Mouse (Mus musculus): Measurements from ENCODE around the gene Nudt4. TPM values are rescaled to one million over a fixed set of nuclear protein-coding genes. Genes with fewer than 3 reads are reported as not detected.

The Nudt4 gene
- polyA plus RNA-seq, 1 experiment from 2014 or later: 139 TPM

DNA sequence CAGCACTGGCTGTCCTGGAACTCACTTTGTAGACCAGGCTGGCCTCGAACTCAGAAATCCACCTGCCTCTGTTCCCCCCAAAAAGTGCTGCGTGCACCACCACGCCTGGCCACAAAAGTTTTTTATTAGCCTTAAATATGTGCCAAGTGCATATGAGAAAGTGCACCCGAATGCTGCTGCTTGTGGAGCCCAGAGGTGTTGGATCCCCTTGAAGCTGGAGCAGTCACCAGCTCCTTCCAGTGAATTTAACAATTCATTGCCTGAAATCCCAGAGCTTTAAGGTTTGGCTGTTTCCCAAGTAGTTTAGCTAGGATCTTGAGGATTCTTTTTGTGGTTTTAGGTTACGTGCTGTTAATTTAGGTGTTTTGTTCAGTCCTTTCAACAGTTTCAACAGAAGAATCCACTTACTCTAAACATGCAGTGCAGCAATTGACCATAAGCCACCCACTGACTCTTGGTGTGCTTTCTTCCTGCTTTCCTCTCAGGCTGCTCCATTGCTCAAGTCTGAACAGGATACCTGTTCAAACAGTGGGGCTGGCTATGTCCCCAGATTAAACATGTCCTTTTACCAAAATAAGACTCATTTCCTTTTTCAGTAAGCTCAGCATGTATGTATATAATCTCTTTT is 37.3 kb downstream of the Nudt4 start:
- 79% methylated on average over 5 of the region's 5 CpGs for WGBS
- Histone ChIP-seq H3K27me3 (ENCODE audit: control insufficient read depth, insufficient read depth, low read length) (no peaks in the 10 kb centered on the region), H3K36me3 (ENCODE audit: control insufficient read depth, insufficient read depth, low read length) (no peaks in the 10 kb centered on the region), H3K27ac (ENCODE audit: low read depth, low read length) (no peak overlapping the region), H3K4me2 (ENCODE audit: low read depth) (no peak overlapping the region), H3K4me1 (ENCODE audit: control insufficient read depth, insufficient read depth, low read length) (0 out of 2 replicates have a peak, but pooled peaks cover 2% of the 10 kb centered on the region), H3K9me3 (ENCODE audit: control insufficient read depth, low read length) (no peaks in the 10 kb centered on the region), H3K9ac (ENCODE audit: low read length) (no peak overlapping the region), H3K4me3 (ENCODE audit: low read depth, low read length) (no peak overlapping the region)
- ATAC-seq (ENCODE audit: insufficient read depth, low FRiP score, low TSS enrichment) (no peak), DNase-seq (ENCODE audit: low spot score) (no peak)

DNA sequence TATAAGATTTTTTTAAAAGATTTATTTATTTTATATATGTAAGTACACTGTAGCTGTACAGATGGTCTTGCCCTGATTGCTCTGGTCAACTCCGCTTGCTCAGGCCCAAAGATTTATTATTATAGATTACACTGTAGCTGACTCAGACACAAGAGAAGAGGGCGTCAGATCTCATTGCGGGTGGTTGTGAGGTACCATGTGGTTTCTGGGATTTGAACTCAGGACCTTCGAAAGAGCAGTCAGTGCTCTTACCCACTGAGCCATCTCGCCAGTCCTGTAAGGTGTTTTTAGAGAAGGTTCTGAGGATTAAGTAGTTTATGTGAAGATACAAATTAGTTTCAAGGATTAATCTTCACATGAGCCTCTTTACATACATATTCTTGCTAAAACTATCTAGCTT is 38.1 kb downstream of the Nudt4 start:
- H3K9ac ChIP-seq (ENCODE audit: low read length): no peak overlapping the region
- no peaks in the 10 kb centered on the region for H3K9me3 ChIP-seq (ENCODE audit: control insufficient read depth, low read length)
- H3K4me1 ChIP-seq (ENCODE audit: control insufficient read depth, insufficient read depth, low read length): 0 out of 2 replicates have a peak, but pooled peaks cover under 1% of the 10 kb centered on the region
- H3K27ac ChIP-seq (ENCODE audit: low read depth, low read length): no peak overlapping the region
- no peak overlapping the region for H3K4me3 ChIP-seq (ENCODE audit: low read depth, low read length)
- no peaks in the 10 kb centered on the region for H3K36me3 ChIP-seq (ENCODE audit: control insufficient read depth, insufficient read depth, low read length)
- no peaks in the 10 kb centered on the region for H3K27me3 ChIP-seq (ENCODE audit: control insufficient read depth, insufficient read depth, low read length)
- WGBS: 93% methylated on average over 5 of the region's 5 CpGs
- H3K4me2 ChIP-seq (ENCODE audit: low read depth): no peak overlapping the region
- DNase-seq (ENCODE audit: low spot score) (no peak), ATAC-seq (ENCODE audit: insufficient read depth, low FRiP score, low TSS enrichment) (no peak)

DNA sequence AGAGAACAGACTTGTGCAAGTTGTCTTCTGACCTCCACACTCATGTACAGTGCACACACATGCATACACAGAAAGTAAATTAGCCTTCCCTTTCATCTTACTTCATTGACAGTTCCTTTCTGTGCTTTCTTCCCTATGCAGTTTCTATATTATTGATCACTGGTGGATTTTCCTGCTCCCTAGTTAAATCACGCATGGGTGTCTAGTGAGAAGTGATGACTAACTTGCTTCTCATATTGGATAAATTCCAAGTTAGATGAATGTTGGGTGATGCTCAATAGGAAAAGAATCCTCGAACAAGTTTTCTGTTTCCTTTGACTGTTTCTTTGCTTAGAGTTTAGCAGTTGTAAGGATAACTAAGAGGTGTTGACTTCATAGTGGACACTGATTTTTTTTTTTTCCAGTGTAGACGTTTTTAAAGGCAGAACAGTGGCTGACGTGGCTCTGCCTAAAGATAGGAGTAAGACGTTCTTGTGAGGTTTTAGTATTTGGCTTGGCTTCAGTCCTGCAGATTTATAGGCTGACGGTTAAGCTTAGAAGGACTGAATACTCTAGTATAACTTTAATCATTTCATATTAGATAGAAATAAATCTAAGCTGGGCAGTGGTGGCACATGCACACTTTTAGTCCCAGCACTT is 38.8 kb downstream of the Nudt4 start:
- ATAC-seq (ENCODE audit: insufficient read depth, low FRiP score, low TSS enrichment) (no peak), DNase-seq (ENCODE audit: low spot score) (no peak)
- Histone ChIP-seq H3K4me3 (ENCODE audit: low read depth, low read length) (no peak overlapping the region), H3K9ac (ENCODE audit: low read length) (no peak overlapping the region), H3K4me1 (ENCODE audit: control insufficient read depth, insufficient read depth, low read length) (no peaks in the 10 kb centered on the region), H3K9me3 (ENCODE audit: control insufficient read depth, low read length) (no peaks in the 10 kb centered on the region), H3K27me3 (ENCODE audit: control insufficient read depth, insufficient read depth, low read length) (no peaks in the 10 kb centered on the region), H3K27ac (ENCODE audit: low read depth, low read length) (no peak overlapping the region), H3K36me3 (ENCODE audit: control insufficient read depth, insufficient read depth, low read length) (no peaks in the 10 kb centered on the region), H3K4me2 (ENCODE audit: low read depth) (no peak overlapping the region)
- 92% methylated on average over 6 of the region's 6 CpGs for WGBS

DNA sequence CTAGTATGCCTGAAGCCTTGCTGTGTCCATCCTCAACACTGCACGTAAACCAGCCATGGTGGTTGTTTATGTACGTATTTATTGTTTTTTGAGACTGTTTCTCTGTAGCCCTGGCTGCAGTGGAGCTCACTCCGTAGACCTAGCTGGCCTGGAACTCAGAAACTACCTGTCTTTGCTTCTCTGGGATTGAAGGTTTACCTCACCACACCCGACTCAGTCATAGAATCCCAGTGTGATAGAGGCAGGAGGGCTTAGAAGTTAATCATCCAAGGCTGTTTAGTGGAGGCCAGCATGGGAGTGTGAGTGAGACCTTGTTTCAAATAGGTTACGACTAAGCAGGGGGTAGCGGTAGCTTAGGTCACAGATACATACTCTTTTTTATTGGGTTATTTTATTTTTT is 46.3 kb downstream of the Nudt4 start:
- 93% methylated on average over 6 of the region's 6 CpGs for WGBS
- Histone ChIP-seq H3K9me3 (ENCODE audit: control insufficient read depth, low read length) (no peaks in the 10 kb centered on the region), H3K4me1 (ENCODE audit: control insufficient read depth, insufficient read depth, low read length) (peaks cover 2% of the 10 kb centered on the region; the same call in 1 of the 2 replicates), H3K27ac (ENCODE audit: low read depth, low read length) (no peak overlapping the region), H3K4me2 (ENCODE audit: low read depth) (no peak overlapping the region), H3K36me3 (ENCODE audit: control insufficient read depth, insufficient read depth, low read length) (no peaks in the 10 kb centered on the region), H3K4me3 (ENCODE audit: low read depth, low read length) (no peak overlapping the region), H3K9ac (ENCODE audit: low read length) (no peak overlapping the region), H3K27me3 (ENCODE audit: control insufficient read depth, insufficient read depth, low read length) (no peaks in the 10 kb centered on the region)
- DNase-seq (ENCODE audit: low spot score) (no peak), ATAC-seq (ENCODE audit: insufficient read depth, low FRiP score, low TSS enrichment) (no peak)

DNA sequence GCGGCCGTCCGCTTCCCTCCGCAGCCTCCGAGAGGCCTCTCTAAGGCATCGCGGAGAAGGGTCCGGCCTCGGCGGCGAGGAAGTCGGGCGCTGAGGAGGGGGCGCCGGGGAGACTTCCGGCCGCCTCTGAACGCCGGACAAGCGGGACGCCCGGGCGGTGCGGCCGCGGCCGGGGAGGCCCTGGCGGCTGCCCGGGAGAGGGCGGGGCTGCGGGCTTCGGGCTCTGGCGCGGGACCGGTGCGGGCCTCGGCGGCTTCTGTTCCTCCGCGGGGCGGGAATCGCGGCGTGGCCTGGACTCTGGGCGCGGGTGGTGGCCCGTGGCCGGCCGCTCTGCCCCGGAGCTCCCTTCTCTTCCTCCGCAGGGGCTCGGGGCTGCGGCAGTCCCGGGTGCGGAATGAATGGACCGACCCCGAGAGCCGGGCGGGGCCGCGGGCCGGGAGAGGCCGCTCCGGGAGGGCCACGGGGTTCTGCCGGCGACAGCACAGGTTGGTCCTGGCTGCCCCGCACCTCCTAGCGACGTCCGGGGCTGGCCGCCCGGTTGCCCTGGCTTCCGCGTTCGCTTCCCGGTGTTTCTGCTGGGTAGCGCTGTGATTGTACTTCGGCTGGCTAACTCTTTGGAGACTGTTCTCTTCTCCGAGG is 48.5 kb downstream of the Nudt4 start:
- peak; percentile 61 for DNase-seq (ENCODE audit: low spot score)

DNA sequence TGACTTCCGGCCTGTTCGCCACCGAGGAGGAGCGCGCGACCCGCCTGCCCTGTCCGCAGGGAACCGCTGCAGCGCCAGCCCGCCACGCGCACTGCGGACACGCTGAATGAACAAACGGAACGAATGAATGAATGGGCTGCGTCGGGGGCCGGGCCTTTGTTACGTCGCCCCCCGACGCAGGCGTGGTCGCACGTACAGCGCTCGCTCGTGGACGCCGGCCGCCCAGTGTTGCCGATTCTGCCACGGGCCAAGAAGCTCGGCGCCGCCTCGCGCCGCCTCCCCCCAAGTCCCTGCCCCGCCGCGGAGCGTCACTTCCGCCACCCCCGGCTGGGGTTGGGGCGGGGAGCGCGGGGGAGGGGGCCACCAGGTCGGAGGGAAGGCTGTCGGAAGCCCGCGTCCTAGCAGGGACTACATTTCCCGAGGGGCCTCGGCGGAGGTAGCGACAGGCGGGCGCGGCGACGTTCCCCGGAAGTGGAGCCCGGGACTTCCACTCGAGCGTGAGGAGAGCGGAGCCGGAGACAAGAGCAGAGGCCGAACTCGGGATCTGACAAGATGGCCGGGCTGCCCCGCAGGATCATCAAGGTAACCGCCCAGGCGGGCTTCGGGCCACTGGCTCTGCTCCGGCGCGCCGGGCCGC is 49.2 kb downstream of the Nudt4 start, which contains the start of gene Ube2n:
Gene Ube2n (plus strand): TSS at position 490 of the 637 bp plus-strand sequence.
- no peaks in the 10 kb centered on the region for H3K36me3 ChIP-seq (ENCODE audit: control insufficient read depth, insufficient read depth, low read length)
- H3K4me1 ChIP-seq (ENCODE audit: control insufficient read depth, insufficient read depth, low read length): peaks cover 2% of the 10 kb centered on the region; the same call in 1 of the 2 replicates
- peak within 1 kb of the TSS; percentile 97 for H3K4me3 ChIP-seq (ENCODE audit: low read depth, low read length)
- H3K27me3 ChIP-seq (ENCODE audit: control insufficient read depth, insufficient read depth, low read length): no peaks in the 10 kb centered on the region
- H3K9ac ChIP-seq (ENCODE audit: low read length): peak within 1 kb of the TSS; percentile 98
- under 1% methylated on average over 80 of the region's 81 CpGs for whole genome bisulfite sequencing
- DNase-seq (ENCODE audit: low spot score) (peak; percentile 99), ATAC-seq (ENCODE audit: insufficient read depth, low FRiP score, low TSS enrichment) (peak; percentile 97)
- H3K27ac ChIP-seq (ENCODE audit: low read depth, low read length): peak within 1 kb of the TSS; percentile 82
- H3K4me2 ChIP-seq (ENCODE audit: low read depth): peak within 1 kb of the TSS; percentile 64
- H3K9me3 ChIP-seq (ENCODE audit: control insufficient read depth, low read length): no peaks in the 10 kb centered on the region

More for the DNA sequence above, 48.5 kb downstream of the Nudt4 start:
- peak; percentile 71 for ATAC-seq (ENCODE audit: insufficient read depth, low FRiP score, low TSS enrichment)
- H3K27ac ChIP-seq (ENCODE audit: low read depth, low read length): peak overlapping the region; percentile 82
- WGBS: under 1% methylated on average over 67 of the region's 80 CpGs
- no peaks in the 10 kb centered on the region for H3K9me3 ChIP-seq (ENCODE audit: control insufficient read depth, low read length)
- H3K4me1 ChIP-seq (ENCODE audit: control insufficient read depth, insufficient read depth, low read length): peaks cover 2% of the 10 kb centered on the region; the same call in 1 of the 2 replicates
- H3K9ac ChIP-seq (ENCODE audit: low read length): peak overlapping the region; percentile 98
- peak overlapping the region; percentile 64 for H3K4me2 ChIP-seq (ENCODE audit: low read depth)
- no peaks in the 10 kb centered on the region for H3K27me3 ChIP-seq (ENCODE audit: control insufficient read depth, insufficient read depth, low read length)
- H3K4me3 ChIP-seq (ENCODE audit: low read depth, low read length): peak overlapping the region; percentile 97
- no peaks in the 10 kb centered on the region for H3K36me3 ChIP-seq (ENCODE audit: control insufficient read depth, insufficient read depth, low read length)

DNA sequence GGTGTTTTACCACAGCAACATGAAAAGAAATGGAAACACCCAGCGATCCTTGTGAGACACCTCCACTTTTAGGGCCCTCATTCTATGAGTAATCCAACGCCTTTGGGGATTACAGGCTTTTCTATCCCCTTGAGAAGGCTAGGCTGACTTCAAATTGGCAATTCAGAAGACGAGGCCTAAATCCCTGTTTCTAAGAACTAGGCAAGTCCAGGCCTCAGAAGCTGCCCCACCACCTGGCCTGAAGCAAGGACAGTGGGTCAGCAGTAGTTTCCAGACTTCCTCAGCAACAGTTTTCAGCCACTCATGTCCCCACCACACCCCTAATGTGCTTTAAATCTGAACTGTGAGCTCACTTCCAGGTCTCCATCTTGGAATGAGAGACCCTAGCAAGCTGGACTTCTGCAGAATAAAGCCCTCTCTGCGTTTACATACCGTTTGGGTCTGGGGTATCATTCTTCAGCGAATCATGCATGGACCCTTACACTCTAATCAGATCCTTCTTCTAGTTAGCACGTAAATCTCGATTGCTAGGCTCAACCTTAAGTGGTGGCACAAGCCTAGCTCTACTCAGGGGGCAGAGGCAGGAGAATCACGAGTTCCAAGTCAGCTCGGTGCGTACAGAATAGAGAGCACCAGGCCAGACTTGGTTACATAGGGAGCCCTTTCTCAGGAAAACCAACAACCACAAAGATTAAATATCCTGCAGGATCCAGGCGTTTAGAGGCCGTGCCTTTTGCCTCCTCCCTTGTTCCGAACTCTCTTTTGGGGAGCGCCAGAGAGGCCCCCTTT is 50.0 kb downstream of the Nudt4 start:
- H3K9me3 ChIP-seq (ENCODE audit: control insufficient read depth, low read length): no peaks in the 10 kb centered on the region
- H3K4me3 ChIP-seq (ENCODE audit: low read depth, low read length): peak overlapping the region; percentile 97
- H3K27ac ChIP-seq (ENCODE audit: low read depth, low read length): peak overlapping the region; percentile 82
- H3K4me1 ChIP-seq (ENCODE audit: control insufficient read depth, insufficient read depth, low read length): peaks cover 2% of the 10 kb centered on the region; the same call in 1 of the 2 replicates
- peak overlapping the region; percentile 54 for H3K4me2 ChIP-seq (ENCODE audit: low read depth)
- WGBS: 35% methylated on average over 15 of the region's 15 CpGs
- peak overlapping the region; percentile 98 for H3K9ac ChIP-seq (ENCODE audit: low read length)
- DNase-seq (ENCODE audit: low spot score): peak; percentile 25
- ATAC-seq (ENCODE audit: insufficient read depth, low FRiP score, low TSS enrichment): peak; percentile 13; the same call in 1 of the 2 replicates
- no peaks in the 10 kb centered on the region for H3K27me3 ChIP-seq (ENCODE audit: control insufficient read depth, insufficient read depth, low read length)
- H3K36me3 ChIP-seq (ENCODE audit: control insufficient read depth, insufficient read depth, low read length): no peaks in the 10 kb centered on the region

DNA sequence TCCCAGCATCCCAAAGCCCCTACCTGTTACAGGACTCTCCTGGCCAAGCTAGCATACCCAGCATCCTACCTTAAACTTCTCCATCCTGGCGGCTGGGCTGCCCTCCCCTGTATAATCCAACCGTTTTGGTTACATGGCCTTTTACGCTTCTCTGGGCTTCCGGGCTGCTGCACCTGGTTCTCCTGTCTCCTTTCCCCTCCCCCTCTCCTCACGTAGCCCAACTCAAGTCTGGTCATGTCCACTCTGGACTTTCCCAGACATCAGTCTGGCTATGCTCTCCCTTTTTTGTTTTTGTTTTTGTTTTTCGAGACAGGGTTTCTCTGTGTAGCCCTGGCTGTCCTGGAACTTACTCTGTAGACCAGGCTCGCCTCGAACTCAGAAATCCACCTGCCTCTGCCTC is 51.3 kb downstream of the Nudt4 start:
- DNase-seq (ENCODE audit: low spot score) (no peak), ATAC-seq (ENCODE audit: insufficient read depth, low FRiP score, low TSS enrichment) (no peak)
- H3K27me3 ChIP-seq (ENCODE audit: control insufficient read depth, insufficient read depth, low read length): no peaks in the 10 kb centered on the region
- H3K27ac ChIP-seq (ENCODE audit: low read depth, low read length): no peak overlapping the region
- no peaks in the 10 kb centered on the region for H3K9me3 ChIP-seq (ENCODE audit: control insufficient read depth, low read length)
- no peak overlapping the region for H3K4me3 ChIP-seq (ENCODE audit: low read depth, low read length)
- no peak overlapping the region for H3K9ac ChIP-seq (ENCODE audit: low read length)
- H3K36me3 ChIP-seq (ENCODE audit: control insufficient read depth, insufficient read depth, low read length): no peaks in the 10 kb centered on the region
- WGBS: 91% methylated on average over 8 of the region's 8 CpGs
- no peak overlapping the region for H3K4me2 ChIP-seq (ENCODE audit: low read depth)
- peaks cover 2% of the 10 kb centered on the region; the same call in 1 of the 2 replicates for H3K4me1 ChIP-seq (ENCODE audit: control insufficient read depth, insufficient read depth, low read length)
